Mouse (Mus musculus): ENCODE data around the gene Impdh1.
"Not testable (repeated sequence)": the region's sequence is repeated elsewhere in the genome, so short reads cannot be mapped to it uniquely, and the experiment has no call there.

Impdh1 gene

DNA sequence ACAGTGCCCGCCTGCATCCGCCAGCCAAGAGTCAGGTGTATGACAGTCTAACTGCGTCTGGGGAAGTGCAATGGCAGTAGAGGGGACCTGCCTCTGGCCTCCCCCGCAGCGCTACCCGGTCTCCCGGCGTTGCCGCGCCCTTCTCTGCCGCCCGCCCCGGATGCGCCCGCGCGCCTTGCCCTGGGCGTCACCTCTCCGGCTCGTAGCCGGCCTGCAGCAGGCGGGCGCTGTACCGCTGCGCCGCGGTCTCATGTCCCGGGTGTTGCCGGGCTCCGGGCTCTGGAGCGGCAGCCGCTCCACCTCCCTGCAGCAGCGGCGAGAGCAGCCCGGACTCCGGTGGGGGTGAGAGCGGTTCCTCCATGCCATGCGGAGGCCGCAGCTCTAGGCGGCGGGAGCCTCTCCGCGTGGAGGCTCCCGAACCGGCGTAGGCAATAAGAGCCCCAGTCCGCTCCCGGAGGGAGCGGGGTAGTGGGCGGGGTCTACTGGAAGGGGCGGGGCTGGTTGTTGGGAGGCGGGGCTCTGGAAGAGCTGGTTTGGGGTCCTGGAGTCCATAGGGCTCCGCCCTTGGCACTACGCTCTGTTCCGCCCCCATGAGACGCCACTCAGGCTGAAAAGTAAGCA is at the start of gene Impdh1:
Gene Impdh1 (minus strand): TSS at position 484 of the 621 bp plus-strand sequence.
- DNase-seq (ENCODE audit: low spot score) = peak; percentile 49

GRCm38 (mm10) chr6:29264456-29264781 is 48.3 kb upstream of the Impdh1 start:
- DNase-seq (ENCODE audit: low spot score) = no peak

GRCm38 (mm10) chr6:29263650-29264455 is 47.7 kb upstream of the Impdh1 start:
- no peak for DNase-seq (ENCODE audit: low spot score)

GRCm38 (mm10) chr6:29261831-29262230 is 45.7 kb upstream of the Impdh1 start:
- no peak for DNase-seq (ENCODE audit: low spot score)

DNA sequence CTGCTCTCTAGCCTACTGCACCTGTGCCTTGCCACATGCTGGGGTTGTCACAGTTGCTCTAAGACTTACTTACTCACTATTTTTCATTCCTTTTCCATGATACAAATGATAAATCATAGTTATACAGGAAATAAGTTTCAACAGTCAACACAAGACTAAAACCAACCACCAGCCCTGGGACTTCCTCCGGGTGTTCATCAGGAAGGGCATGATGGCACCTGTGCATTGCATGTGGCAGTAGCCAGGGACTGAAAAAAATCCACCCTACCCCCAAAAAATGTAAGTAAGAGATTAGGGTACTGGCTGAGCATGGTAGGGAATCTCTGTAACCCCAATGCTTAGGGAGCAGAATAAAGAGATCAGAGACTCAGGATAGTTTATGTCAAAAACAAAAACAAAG is 43.3 kb upstream of the Impdh1 start:
- no peak for DNase-seq (ENCODE audit: low spot score)

- DNase-seq (ENCODE audit: low spot score) = no peak
These were observed 30.9 kb upstream of the Impdh1 start for GRCm38 (mm10) chr6:29247072-29247471.

DNA sequence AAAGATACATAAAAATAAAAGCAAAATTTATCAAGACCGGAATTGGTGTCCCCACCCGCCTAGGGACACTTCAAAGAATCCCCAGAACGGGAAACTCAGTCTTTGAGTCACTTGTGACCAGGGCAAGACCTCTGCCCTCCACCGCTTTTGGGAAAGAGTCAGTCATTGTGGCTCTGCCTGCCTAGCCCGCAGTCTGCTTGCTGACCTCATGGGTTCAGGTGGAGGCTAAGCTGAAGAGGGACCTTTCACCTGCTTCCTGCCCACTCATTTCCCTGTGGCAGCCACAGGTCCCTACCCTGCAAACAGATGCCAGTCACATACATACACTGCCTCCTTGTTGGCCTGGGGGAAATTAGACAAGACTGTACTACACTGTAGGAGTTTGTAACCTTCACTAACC is 30.4 kb upstream of the Impdh1 start:
- DNase-seq (ENCODE audit: low spot score) = no peak

- no peak for DNase-seq (ENCODE audit: low spot score)
These were observed 30.0 kb upstream of the Impdh1 start for GRCm38 (mm10) chr6:29246183-29246582.

DNA sequence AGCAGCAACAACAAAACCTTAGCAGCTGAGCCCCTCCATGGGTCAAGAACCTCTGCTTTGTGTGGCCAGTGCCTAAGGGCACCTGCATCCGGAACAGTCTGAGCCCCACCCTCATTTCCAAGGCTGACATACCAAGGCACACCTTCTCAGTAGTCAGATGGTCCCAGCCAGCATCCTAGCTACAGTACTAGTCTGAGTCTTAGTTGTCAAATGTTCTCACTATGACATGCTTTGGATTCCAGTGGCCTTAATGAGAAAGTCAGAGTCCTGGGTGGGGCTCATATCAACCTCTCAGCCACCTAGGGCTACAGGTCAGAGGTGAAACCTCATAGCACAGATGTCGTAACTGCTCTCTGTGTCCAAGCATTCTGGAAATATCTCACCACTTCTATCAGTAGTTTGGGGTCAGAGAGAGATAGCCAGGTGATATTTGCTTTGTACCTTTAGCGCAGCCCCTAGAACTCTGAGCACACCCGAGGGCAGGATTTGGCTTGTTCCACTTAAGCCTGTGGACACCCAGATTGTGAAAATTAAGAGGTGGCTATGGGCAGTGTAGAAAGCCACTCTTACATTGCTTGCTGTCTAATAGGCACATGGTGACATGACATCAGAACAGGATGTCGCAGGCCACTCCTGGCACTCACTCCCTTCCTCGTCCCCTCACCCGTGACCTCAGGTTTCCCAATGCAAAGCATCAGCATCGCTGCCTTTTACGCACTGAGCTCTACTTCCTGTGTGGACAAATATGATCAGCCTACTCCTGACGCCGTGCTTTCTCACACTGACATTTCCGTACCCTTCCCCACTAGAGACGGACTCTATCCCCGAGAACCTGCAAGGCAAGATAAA is 29.3 kb upstream of the Impdh1 start:
- no peak for DNase-seq (ENCODE audit: low spot score)

DNA sequence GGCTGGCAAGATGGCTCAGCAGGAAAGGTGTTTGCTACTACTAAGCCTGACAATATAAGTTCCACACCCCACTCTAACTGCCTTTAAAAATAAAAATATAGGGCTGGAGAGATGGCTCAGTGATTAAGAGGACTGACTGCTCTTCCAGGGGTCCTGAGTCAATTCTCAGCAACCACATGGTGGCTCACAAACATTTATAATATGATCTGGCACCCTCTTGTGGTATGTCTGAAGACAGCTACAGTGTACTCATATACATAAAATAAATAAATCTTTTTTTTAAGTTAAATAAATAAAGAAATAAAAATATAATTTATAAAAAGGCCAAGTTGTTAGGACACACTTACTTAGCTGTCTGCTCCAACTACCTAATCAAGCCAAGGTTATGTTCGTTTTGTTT is 26.1 kb upstream of the Impdh1 start:
- no peak for DNase-seq (ENCODE audit: low spot score)

- DNase-seq (ENCODE audit: low spot score) = no peak
These were observed 25.5 kb upstream of the Impdh1 start for GRCm38 (mm10) chr6:29241697-29242096.

GRCm38 (mm10) chr6:29240806-29241205 is 24.6 kb upstream of the Impdh1 start:
- DNase-seq (ENCODE audit: low spot score) = peak; percentile 54

- DNase-seq (ENCODE audit: low spot score) = no peak
These were observed 18.1 kb upstream of the Impdh1 start for GRCm38 (mm10) chr6:29234272-29234671.

DNA sequence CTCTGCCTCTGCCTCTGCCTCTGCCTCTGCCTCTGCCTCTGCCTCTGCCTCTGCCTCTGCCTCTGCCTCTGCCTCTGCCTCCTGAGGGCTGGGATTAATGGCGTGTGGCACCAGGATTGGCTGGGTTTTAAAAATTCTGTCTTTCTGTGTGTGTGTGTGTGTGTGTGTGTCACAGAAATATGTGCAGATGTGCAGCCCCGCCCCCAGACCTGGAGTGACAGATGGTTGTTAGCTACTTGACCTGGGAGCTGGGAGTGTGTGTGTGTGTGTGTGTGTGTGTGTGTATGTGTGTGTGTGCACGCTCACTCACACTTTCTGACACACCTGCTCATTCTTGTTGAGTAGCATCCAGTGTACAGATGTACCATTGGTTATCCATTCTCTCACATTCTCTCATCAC is 17.5 kb upstream of the Impdh1 start:
- no peak for DNase-seq (ENCODE audit: low spot score)

GRCm38 (mm10) chr6:29232321-29232720 is 16.2 kb upstream of the Impdh1 start:
- no peak for DNase-seq (ENCODE audit: low spot score)

GRCm38 (mm10) chr6:29231799-29232198 is 15.6 kb upstream of the Impdh1 start:
- DNase-seq (ENCODE audit: low spot score) = no peak

GRCm38 (mm10) chr6:29230386-29230785 is 14.2 kb upstream of the Impdh1 start:
- DNase-seq (ENCODE audit: low spot score) = no peak

DNA sequence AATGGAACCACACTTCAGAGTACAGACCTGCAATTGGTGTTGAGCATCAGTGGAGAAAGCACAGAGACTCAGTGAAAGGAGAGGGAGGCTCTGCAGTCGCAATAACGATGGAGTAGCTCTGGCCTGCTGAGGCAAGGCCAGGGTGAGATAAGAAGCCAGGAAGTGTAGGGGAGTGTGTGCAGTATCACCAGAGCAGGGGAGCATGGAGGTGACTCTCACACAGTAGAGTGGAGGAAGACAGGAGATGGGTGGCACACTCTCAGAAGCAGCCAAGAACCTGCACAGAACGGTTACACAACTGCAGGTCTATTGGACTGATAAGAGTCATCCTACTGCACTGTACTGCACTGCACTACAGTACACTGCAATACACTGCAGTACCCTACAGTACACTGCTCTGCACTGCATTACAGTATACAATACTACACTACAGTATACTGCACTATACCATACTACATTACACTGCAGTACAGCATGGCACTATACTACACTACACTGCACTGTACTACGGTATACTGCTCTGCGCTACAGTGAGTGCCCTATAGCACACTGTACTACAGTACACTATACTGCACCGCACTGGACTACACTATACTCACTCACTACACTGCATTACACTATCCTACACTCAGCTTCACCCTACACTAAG is 13.2 kb upstream of the Impdh1 start:
- no peak for DNase-seq (ENCODE audit: low spot score)

DNA sequence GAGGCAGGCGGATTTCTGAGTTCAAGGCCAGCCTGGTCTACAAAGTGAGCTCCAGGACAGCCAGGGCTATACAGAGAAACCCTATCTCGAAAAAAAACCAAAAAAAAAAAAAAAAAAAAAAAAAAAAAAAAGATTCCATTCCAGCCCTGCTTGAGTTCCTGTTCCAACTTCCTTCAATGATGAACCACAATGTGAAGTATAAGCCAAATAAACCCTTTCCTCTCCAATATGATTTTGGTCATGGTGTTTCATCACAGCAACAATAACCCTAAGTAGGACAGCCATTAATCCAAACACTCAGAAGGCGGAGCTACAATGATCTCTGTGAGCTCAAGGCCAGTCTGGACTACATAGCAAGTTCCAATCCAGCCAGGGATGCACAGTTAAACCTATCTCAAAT is 1.6 kb upstream of the Impdh1 start:
- DNase-seq (ENCODE audit: low spot score) = not testable (repeated sequence)

DNA sequence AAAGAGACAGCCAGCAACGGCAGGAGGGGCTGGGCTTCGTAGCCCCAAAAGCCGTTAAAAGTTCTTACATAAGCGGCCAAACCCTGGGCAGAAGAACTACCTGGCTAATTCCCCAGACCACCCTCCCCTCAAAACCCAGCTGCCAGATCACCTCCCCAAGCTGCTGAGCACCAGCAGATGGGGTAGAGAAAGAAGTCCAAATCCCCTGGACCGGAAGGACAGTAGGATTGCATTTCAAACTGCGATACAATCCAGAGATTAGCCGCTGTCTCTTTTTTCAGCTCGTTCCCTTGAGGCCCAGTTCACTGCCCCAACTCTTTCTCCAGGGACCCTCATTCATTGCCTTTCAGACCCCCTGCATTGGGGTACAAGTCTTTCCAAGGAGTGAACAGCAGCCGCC is 983 bp downstream of the Impdh1 start:
- DNase-seq (ENCODE audit: low spot score) = no peak

DNA sequence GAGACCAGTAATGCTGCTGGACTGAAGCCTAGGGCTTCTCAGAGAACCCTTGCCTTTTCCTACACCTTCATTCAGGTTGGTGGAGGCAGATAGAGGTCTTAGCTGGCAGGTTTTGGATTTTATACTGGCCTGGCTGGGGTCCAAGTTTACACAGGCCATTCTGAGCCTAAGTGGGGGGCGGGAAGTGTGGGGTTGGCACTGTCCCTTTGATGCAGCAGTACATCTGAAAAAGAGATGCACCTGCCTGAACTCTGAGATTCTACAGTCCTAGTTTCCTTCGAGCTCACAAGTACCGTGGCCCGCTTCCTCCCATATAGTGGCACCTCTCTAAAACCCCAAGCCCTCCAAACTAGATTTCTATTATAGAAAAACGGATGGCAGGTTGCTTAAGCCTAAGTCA is 1.4 kb downstream of the Impdh1 start:
- DNase-seq (ENCODE audit: low spot score) = no peak

DNA sequence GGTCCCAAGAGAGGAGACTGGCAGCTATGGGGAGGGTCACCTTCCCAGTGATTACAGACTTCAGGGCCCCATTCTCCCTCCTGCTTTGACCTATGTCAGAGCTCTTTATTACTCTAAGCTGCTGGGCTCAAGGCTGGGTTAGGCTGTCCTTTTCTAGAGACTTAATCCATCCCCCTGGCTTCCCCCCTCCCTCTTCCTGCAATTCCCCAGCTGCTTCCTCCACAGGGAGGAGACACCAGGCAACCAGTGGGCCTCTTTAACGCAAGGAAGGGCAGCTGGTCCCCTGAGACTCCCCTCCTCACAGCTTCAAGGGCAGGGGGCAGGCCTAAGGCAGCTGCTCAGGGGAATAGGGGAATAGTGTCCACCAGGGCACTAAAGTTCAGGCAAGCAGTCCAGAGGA is 1.9 kb downstream of the Impdh1 start:
- no peak for DNase-seq (ENCODE audit: low spot score)

Data from c-Kit-positive CD71-positive TER-119-positive erythroid progenitor cells, embryonic 14.5 days (primary cell).